Mouse (Mus musculus): ENCODE results near the gene Olfr764-ps1. TPM values are rescaled to one million over a fixed set of nuclear protein-coding genes. Genes with fewer than 3 reads are reported as not detected.
"Not testable (repeated sequence)": the region's sequence is repeated elsewhere in the genome, so short reads cannot be mapped to it uniquely, and the experiment has no call there.

The Olfr764-ps1 gene
- not detected in 2 replicates for polyA plus RNA-seq (2015; fragmentation: Nextera tagmentation; extraction: Ambion mirVana)

GRCm38 (mm10) chr10:129039796-129040195 is at the start of gene Olfr764-ps1:
Gene Olfr764-ps1 (minus strand): TSS chr10:129039896.
- no peak for ATAC-seq (ENCODE audit: insufficient read depth)
- WGBS (ENCODE audit: insufficient replicate concordance), result 41% methylated on average over 3 of the region's 3 CpGs
- Histone ChIP-seq H3K27me3 (no peaks in the 10 kb centered on the region), H3K4me2 (no peak within 1 kb of the TSS), H3K27ac (replicated peaks) (no peak within 1 kb of the TSS), H3K4me3 (replicated peaks) (no peak within 1 kb of the TSS), H3K36me3 (replicated peaks) (no peaks in the 10 kb centered on the region), H3K9ac (no peak within 1 kb of the TSS), H3K9me3 (replicated peaks) (no peaks in the 10 kb centered on the region), H3K4me1 (replicated peaks) (no peaks in the 10 kb centered on the region)

- not testable (repeated sequence) for H3K9me3 ChIP-seq (replicated peaks); ATAC-seq (ENCODE audit: insufficient read depth)
These were observed 43.1 kb upstream of the Olfr764-ps1 start, which contains the start of gene Olfr767 for GRCm38 (mm10) chr10:129082810-129083209. Gene Olfr767 (minus strand): TSS chr10:129082910.

GRCm38 (mm10) chr10:129068877-129069276 is 29.2 kb upstream of the Olfr764-ps1 start, which contains the start of gene Olfr766-ps1:
Gene Olfr766-ps1 (minus strand): TSS chr10:129068977.
- no peak within 1 kb of the TSS for H3K9ac ChIP-seq
- ATAC-seq (ENCODE audit: insufficient read depth), result no peak
- no peaks in the 10 kb centered on the region for H3K27me3 ChIP-seq
- no peak within 1 kb of the TSS for H3K4me2 ChIP-seq
- no peaks in the 10 kb centered on the region for H3K36me3 ChIP-seq (replicated peaks)
- no peak within 1 kb of the TSS for H3K4me3 ChIP-seq (replicated peaks)
- H3K9me3 ChIP-seq (replicated peaks), result no peaks in the 10 kb centered on the region
- 56% methylated on average over 2 of the region's 2 CpGs for WGBS (ENCODE audit: insufficient replicate concordance)
- H3K27ac ChIP-seq (replicated peaks), result no peak within 1 kb of the TSS
- no peaks in the 10 kb centered on the region for H3K4me1 ChIP-seq (replicated peaks)

More at GRCm38 (mm10) chr10:129082810-129083209, 43.1 kb upstream of the Olfr764-ps1 start, which contains the start of gene Olfr767:
- not testable (repeated sequence) for H3K27ac ChIP-seq (replicated peaks); H3K36me3 ChIP-seq (replicated peaks); H3K27me3 ChIP-seq; H3K9ac ChIP-seq; H3K4me2 ChIP-seq; H3K4me1 ChIP-seq (replicated peaks); H3K4me3 ChIP-seq (replicated peaks)

GRCm38 (mm10) chr10:129049898-129050297 is 10.2 kb upstream of the Olfr764-ps1 start, which contains the start of gene Olfr765:
Gene Olfr765 (minus strand): TSS chr10:129049998.
- H3K9me3 ChIP-seq (replicated peaks); H3K4me2 ChIP-seq; H3K4me3 ChIP-seq (replicated peaks); H3K36me3 ChIP-seq (replicated peaks); ATAC-seq (ENCODE audit: insufficient read depth); H3K4me1 ChIP-seq (replicated peaks); H3K27ac ChIP-seq (replicated peaks); H3K9ac ChIP-seq; H3K27me3 ChIP-seq: not testable (repeated sequence)

- Histone ChIP-seq H3K36me3 (replicated peaks) (no peaks in the 10 kb centered on the region), H3K9me3 (replicated peaks) (no peaks in the 10 kb centered on the region), H3K4me3 (replicated peaks) (no peak overlapping the region), H3K27me3 (no peaks in the 10 kb centered on the region), H3K4me2 (no peak overlapping the region), H3K9ac (no peak overlapping the region), H3K4me1 (replicated peaks) (no peaks in the 10 kb centered on the region), H3K27ac (replicated peaks) (no peak overlapping the region)
- WGBS (ENCODE audit: insufficient replicate concordance), result 48% methylated on average over 2 of the region's 2 CpGs
- ATAC-seq (ENCODE audit: insufficient read depth), result no peak
These were observed 11.4 kb downstream of the Olfr764-ps1 start for GRCm38 (mm10) chr10:129028343-129028742.

- Histone ChIP-seq H3K9ac (no peak overlapping the region), H3K9me3 (replicated peaks) (no peaks in the 10 kb centered on the region), H3K4me3 (replicated peaks) (no peak overlapping the region), H3K36me3 (replicated peaks) (no peaks in the 10 kb centered on the region), H3K27ac (replicated peaks) (no peak overlapping the region), H3K27me3 (no peaks in the 10 kb centered on the region), H3K4me2 (no peak overlapping the region), H3K4me1 (replicated peaks) (no peaks in the 10 kb centered on the region)
- WGBS (ENCODE audit: insufficient replicate concordance), result 55% methylated on average over 3 of the region's 3 CpGs
- ATAC-seq (ENCODE audit: insufficient read depth), result no peak
These were observed 13.6 kb downstream of the Olfr764-ps1 start for GRCm38 (mm10) chr10:129026018-129026662.

GRCm38 (mm10) chr10:129023319-129023718 is 16.4 kb downstream of the Olfr764-ps1 start:
- H3K27ac ChIP-seq (replicated peaks), result no peak overlapping the region
- no peaks in the 10 kb centered on the region for H3K9me3 ChIP-seq (replicated peaks)
- no peak overlapping the region for H3K9ac ChIP-seq
- no peaks in the 10 kb centered on the region for H3K27me3 ChIP-seq
- no peak overlapping the region for H3K4me3 ChIP-seq (replicated peaks)
- H3K36me3 ChIP-seq (replicated peaks), result no peaks in the 10 kb centered on the region
- H3K4me2 ChIP-seq, result no peak overlapping the region
- no peaks in the 10 kb centered on the region for H3K4me1 ChIP-seq (replicated peaks)
- no peak for ATAC-seq (ENCODE audit: insufficient read depth)

- H3K27me3 ChIP-seq, result no peaks in the 10 kb centered on the region
- no peak overlapping the region for H3K9ac ChIP-seq
- no peak overlapping the region for H3K27ac ChIP-seq (replicated peaks)
- H3K36me3 ChIP-seq (replicated peaks), result no peaks in the 10 kb centered on the region
- H3K4me3 ChIP-seq (replicated peaks), result no peak overlapping the region
- no peak overlapping the region for H3K4me2 ChIP-seq
- H3K4me1 ChIP-seq (replicated peaks), result no peaks in the 10 kb centered on the region
- no peak for ATAC-seq (ENCODE audit: insufficient read depth)
- H3K9me3 ChIP-seq (replicated peaks), result no peaks in the 10 kb centered on the region
These were observed 25.2 kb downstream of the Olfr764-ps1 start for GRCm38 (mm10) chr10:129014477-129014876.

- H3K4me2 ChIP-seq; ATAC-seq (ENCODE audit: insufficient read depth); H3K9me3 ChIP-seq (replicated peaks); H3K4me1 ChIP-seq (replicated peaks); H3K9ac ChIP-seq; H3K36me3 ChIP-seq (replicated peaks); H3K4me3 ChIP-seq (replicated peaks); H3K27ac ChIP-seq (replicated peaks); H3K27me3 ChIP-seq: not testable (repeated sequence)
- 49% methylated on average over 2 of the region's 5 CpGs for WGBS (ENCODE audit: insufficient replicate concordance)
These were observed 28.2 kb downstream of the Olfr764-ps1 start for GRCm38 (mm10) chr10:129011511-129011910.

- H3K4me3 ChIP-seq (replicated peaks), result no peak within 1 kb of the TSS
- no peaks in the 10 kb centered on the region for H3K9me3 ChIP-seq (replicated peaks)
- ATAC-seq (ENCODE audit: insufficient read depth), result no peak
- H3K36me3 ChIP-seq (replicated peaks), result no peaks in the 10 kb centered on the region
- H3K4me1 ChIP-seq (replicated peaks), result no peaks in the 10 kb centered on the region
- H3K4me2 ChIP-seq, result no peak within 1 kb of the TSS
- no peaks in the 10 kb centered on the region for H3K27me3 ChIP-seq
- WGBS (ENCODE audit: insufficient replicate concordance), result 39% methylated on average over 2 of the region's 2 CpGs
- H3K9ac ChIP-seq, result no peak within 1 kb of the TSS
- H3K27ac ChIP-seq (replicated peaks), result no peak within 1 kb of the TSS
These were observed 29.3 kb downstream of the Olfr764-ps1 start, which contains the start of gene Olfr763 for GRCm38 (mm10) chr10:129010288-129010841. Gene Olfr763 (plus strand): TSS chr10:129010791.

- Histone ChIP-seq H3K27ac (replicated peaks) (no peak overlapping the region), H3K4me2 (no peak overlapping the region), H3K4me1 (replicated peaks) (no peaks in the 10 kb centered on the region), H3K4me3 (replicated peaks) (no peak overlapping the region), H3K27me3 (no peaks in the 10 kb centered on the region), H3K9ac (no peak overlapping the region), H3K36me3 (replicated peaks) (no peaks in the 10 kb centered on the region), H3K9me3 (replicated peaks) (no peaks in the 10 kb centered on the region)
- ATAC-seq (ENCODE audit: insufficient read depth), result no peak
- WGBS (ENCODE audit: insufficient replicate concordance), result 64% methylated on average over 14 of the region's 14 CpGs
These were observed 35.4 kb downstream of the Olfr764-ps1 start for GRCm38 (mm10) chr10:129004032-129004920.
